Mouse (Mus musculus) olfactory bulb, adult 2 months (tissue): ENCODE measurements around the gene Shank2.

Experiments used
- CTCF ChIP-seq: fragments of 200-500 bp; IDR thresholded peaks from 2 replicates; pipeline ENCODE4 v1.5.1; 2012; ENCODE audit warnings: low read depth, mild to moderate bottlenecking, low read length, moderate library complexity; ENCODE audit not compliant: insufficient read depth
- POLR2A ChIP-seq: fragments of 200-500 bp; IDR thresholded peaks from 2 replicates; pipeline ENCODE4 v1.6.1; 2012; ENCODE audit warnings: mild to moderate bottlenecking, low read depth, low read length, moderate library complexity; ENCODE audit not compliant: insufficient read depth

DNA sequence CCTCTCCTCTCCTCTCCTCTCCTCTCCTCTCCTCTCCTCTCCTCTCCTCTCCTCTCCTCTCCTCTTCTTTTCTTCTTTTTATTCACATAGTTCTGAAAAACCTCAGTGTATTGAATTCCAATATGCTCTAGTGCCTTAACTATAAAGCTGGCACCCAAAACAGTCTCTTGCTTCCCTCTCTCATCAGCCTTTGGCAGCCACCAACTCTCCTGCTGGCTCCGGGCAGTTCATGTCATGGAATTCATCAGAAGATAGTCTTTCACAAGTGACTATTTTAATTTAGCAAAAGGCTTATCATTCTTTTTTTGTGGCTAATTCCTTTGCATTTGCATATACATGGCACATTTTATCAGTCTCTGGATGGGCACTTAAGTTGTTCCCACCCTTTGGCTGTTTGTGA lies 203.4 kb downstream of the Shank2 start:
- TF ChIP-seq CTCF (no peak), POLR2A (no peak)
